Mouse (Mus musculus): ENCODE data around the gene Gpc5.
A peak's percentile ranks its signal among the peaks of the same experiment; 100 is the strongest.

Gpc5 gene

GRCm38 (mm10) chr14:115365320-115365935, 273.4 kb downstream of the Gpc5 start:
- no peak for DNase-seq (ENCODE audit: low read depth, low spot score)
- Histone ChIP-seq H3K36me3 (ENCODE audit: control insufficient read depth, insufficient read depth, low read length, poor library complexity, severe bottlenecking) (no peaks in the 10 kb centered on the region), H3K27me3 (ENCODE audit: control insufficient read depth, insufficient read depth, low read length, poor library complexity, severe bottlenecking) (no peaks in the 10 kb centered on the region; the same call in 1 of the 2 replicates)

- Histone ChIP-seq H3K36me3 (ENCODE audit: control insufficient read depth, insufficient read depth, low read length, poor library complexity, severe bottlenecking) (no peaks in the 10 kb centered on the region), H3K27me3 (ENCODE audit: control insufficient read depth, insufficient read depth, low read length, poor library complexity, severe bottlenecking) (no peaks in the 10 kb centered on the region; the same call in 1 of the 2 replicates)
- no peak for DNase-seq (ENCODE audit: low read depth, low spot score)
Measured at GRCm38 (mm10) chr14:115369611-115370167, 277.7 kb downstream of the Gpc5 start.

- peak; percentile 44 for DNase-seq (ENCODE audit: low read depth, low spot score)
- Histone ChIP-seq H3K36me3 (ENCODE audit: control insufficient read depth, insufficient read depth, low read length, poor library complexity, severe bottlenecking) (no peaks in the 10 kb centered on the region), H3K27me3 (ENCODE audit: control insufficient read depth, insufficient read depth, low read length, poor library complexity, severe bottlenecking) (no peaks in the 10 kb centered on the region; the same call in 1 of the 2 replicates)
Measured at GRCm38 (mm10) chr14:115371131-115371530, 279.1 kb downstream of the Gpc5 start.

- no peaks in the 10 kb centered on the region for H3K36me3 ChIP-seq (ENCODE audit: control insufficient read depth, insufficient read depth, low read length, poor library complexity, severe bottlenecking)
- H3K27me3 ChIP-seq (ENCODE audit: control insufficient read depth, insufficient read depth, low read length, poor library complexity, severe bottlenecking) = no peaks in the 10 kb centered on the region
- no peak for DNase-seq (ENCODE audit: low read depth, low spot score)
Measured at GRCm38 (mm10) chr14:115391831-115392230, 299.8 kb downstream of the Gpc5 start.

- no peaks in the 10 kb centered on the region for H3K36me3 ChIP-seq (ENCODE audit: control insufficient read depth, insufficient read depth, low read length, poor library complexity, severe bottlenecking)
- peak; percentile 59 for DNase-seq (ENCODE audit: low read depth, low spot score)
Measured at GRCm38 (mm10) chr14:115392894-115393524, 301.0 kb downstream of the Gpc5 start.

GRCm38 (mm10) chr14:115406596-115406995, 314.6 kb downstream of the Gpc5 start:
- H3K36me3 ChIP-seq (ENCODE audit: control insufficient read depth, insufficient read depth, low read length, poor library complexity, severe bottlenecking) = no peaks in the 10 kb centered on the region
- no peak for DNase-seq (ENCODE audit: low read depth, low spot score)
- H3K27me3 ChIP-seq (ENCODE audit: control insufficient read depth, insufficient read depth, low read length, poor library complexity, severe bottlenecking) = no peaks in the 10 kb centered on the region

More at GRCm38 (mm10) chr14:115392894-115393524, 301.0 kb downstream of the Gpc5 start:
- no peaks in the 10 kb centered on the region for H3K27me3 ChIP-seq (ENCODE audit: control insufficient read depth, insufficient read depth, low read length, poor library complexity, severe bottlenecking)

GRCm38 (mm10) chr14:115407309-115407930, 315.4 kb downstream of the Gpc5 start:
- no peaks in the 10 kb centered on the region for H3K36me3 ChIP-seq (ENCODE audit: control insufficient read depth, insufficient read depth, low read length, poor library complexity, severe bottlenecking)
- DNase-seq (ENCODE audit: low read depth, low spot score) = no peak

GRCm38 (mm10) chr14:115410881-115411280, 318.9 kb downstream of the Gpc5 start:
- Histone ChIP-seq H3K27me3 (ENCODE audit: control insufficient read depth, insufficient read depth, low read length, poor library complexity, severe bottlenecking) (no peaks in the 10 kb centered on the region), H3K36me3 (ENCODE audit: control insufficient read depth, insufficient read depth, low read length, poor library complexity, severe bottlenecking) (no peaks in the 10 kb centered on the region)
- DNase-seq (ENCODE audit: low read depth, low spot score) = no peak

More at GRCm38 (mm10) chr14:115407309-115407930, 315.4 kb downstream of the Gpc5 start:
- no peaks in the 10 kb centered on the region for H3K27me3 ChIP-seq (ENCODE audit: control insufficient read depth, insufficient read depth, low read length, poor library complexity, severe bottlenecking)

GRCm38 (mm10) chr14:115411513-115412174, 319.6 kb downstream of the Gpc5 start:
- H3K27me3 ChIP-seq (ENCODE audit: control insufficient read depth, insufficient read depth, low read length, poor library complexity, severe bottlenecking) = no peaks in the 10 kb centered on the region
- H3K36me3 ChIP-seq (ENCODE audit: control insufficient read depth, insufficient read depth, low read length, poor library complexity, severe bottlenecking) = no peaks in the 10 kb centered on the region

GRCm38 (mm10) chr14:115412821-115413220, 320.8 kb downstream of the Gpc5 start:
- DNase-seq (ENCODE audit: low read depth, low spot score) = no peak
- no peaks in the 10 kb centered on the region for H3K27me3 ChIP-seq (ENCODE audit: control insufficient read depth, insufficient read depth, low read length, poor library complexity, severe bottlenecking)
- no peaks in the 10 kb centered on the region for H3K36me3 ChIP-seq (ENCODE audit: control insufficient read depth, insufficient read depth, low read length, poor library complexity, severe bottlenecking)

More at GRCm38 (mm10) chr14:115411513-115412174, 319.6 kb downstream of the Gpc5 start:
- DNase-seq (ENCODE audit: low read depth, low spot score) = no peak

- no peaks in the 10 kb centered on the region for H3K36me3 ChIP-seq (ENCODE audit: control insufficient read depth, insufficient read depth, low read length, poor library complexity, severe bottlenecking)
- H3K27me3 ChIP-seq (ENCODE audit: control insufficient read depth, insufficient read depth, low read length, poor library complexity, severe bottlenecking) = no peaks in the 10 kb centered on the region
- no peak for DNase-seq (ENCODE audit: low read depth, low spot score)
Measured at GRCm38 (mm10) chr14:115413429-115413828, 321.4 kb downstream of the Gpc5 start.

- DNase-seq (ENCODE audit: low read depth, low spot score) = no peak
- H3K36me3 ChIP-seq (ENCODE audit: control insufficient read depth, insufficient read depth, low read length, poor library complexity, severe bottlenecking) = no peaks in the 10 kb centered on the region
- H3K27me3 ChIP-seq (ENCODE audit: control insufficient read depth, insufficient read depth, low read length, poor library complexity, severe bottlenecking) = no peaks in the 10 kb centered on the region
Measured at GRCm38 (mm10) chr14:115414545-115414944, 322.5 kb downstream of the Gpc5 start.

- Histone ChIP-seq H3K36me3 (ENCODE audit: control insufficient read depth, insufficient read depth, low read length, poor library complexity, severe bottlenecking) (no peaks in the 10 kb centered on the region), H3K27me3 (ENCODE audit: control insufficient read depth, insufficient read depth, low read length, poor library complexity, severe bottlenecking) (no peaks in the 10 kb centered on the region)
- no peak for DNase-seq (ENCODE audit: low read depth, low spot score)
Measured at GRCm38 (mm10) chr14:115431967-115432366, 340.0 kb downstream of the Gpc5 start.

GRCm38 (mm10) chr14:115432368-115432767, 340.4 kb downstream of the Gpc5 start:
- DNase-seq (ENCODE audit: low read depth, low spot score) = no peak
- no peaks in the 10 kb centered on the region for H3K27me3 ChIP-seq (ENCODE audit: control insufficient read depth, insufficient read depth, low read length, poor library complexity, severe bottlenecking)
- H3K36me3 ChIP-seq (ENCODE audit: control insufficient read depth, insufficient read depth, low read length, poor library complexity, severe bottlenecking) = no peaks in the 10 kb centered on the region

Measured in splenic B cell, adult 2 months (primary cell).